Mouse (Mus musculus) heart, embryonic 14.5 days (tissue): ENCODE results near the gene Snx20. TPM values are rescaled to one million over a fixed set of nuclear protein-coding genes. Genes with fewer than 3 reads are reported as not detected.

Experiments
- ATAC-seq: fragments of 200-750 bp; cut with Nextera tagmentation; 2 replicates; pipeline ENCODE4 v1.8.0; 2017; ENCODE audit warnings: low read depth, moderate TSS enrichment; ENCODE audit not compliant: insufficient number of reproducible peaks, insufficient read depth, low FRiP score
- H3K27ac ChIP-seq, 2 experiments: fragments of 200-500 bp in 1 of 2; fragments of 300-500 bp in 1 of 2; sonication (generic) in 1 of 2; replicated peaks in 1 of 2; 2 replicates each; pipeline ENCODE4 v1.5.1; 2012 to 2014; ENCODE audit warnings: low read depth in 2 of 2, low read length in 2 of 2, control low read depth in 1 of 2, mild to moderate bottlenecking in 1 of 2, mixed read lengths in 1 of 2; ENCODE audit not compliant: control insufficient read depth in 1 of 2, insufficient read depth in 1 of 2
- H3K27me3 ChIP-seq: fragments of 300-500 bp; sonication (generic); 2 replicates; pipeline ENCODE4 v1.6.1; 2014; ENCODE audit warnings: mild to moderate bottlenecking, low read length, control low read depth; ENCODE audit not compliant: control insufficient read depth, insufficient read depth
- H3K36me3 ChIP-seq: fragments of 300-500 bp; sonication (generic); 2 replicates; pipeline ENCODE4 v1.6.1; 2014; ENCODE audit warnings: mild to moderate bottlenecking, control low read depth, low read length, mixed read lengths; ENCODE audit not compliant: control insufficient read depth, insufficient read depth
- H3K4me1 ChIP-seq, 2 experiments: fragments of 200-500 bp in 1 of 2; fragments of 300-500 bp in 1 of 2; sonication (generic) in 1 of 2; 2 replicates each; pipeline ENCODE4 v1.6.1; 2012 to 2014; ENCODE audit warnings: low read length in 2 of 2, control low read depth in 1 of 2, mixed read lengths in 1 of 2; ENCODE audit not compliant: control insufficient read depth in 2 of 2, insufficient read depth in 2 of 2
- H3K4me2 ChIP-seq: fragments of 300-500 bp; sonication (generic); 2 replicates; pipeline ENCODE4 v1.6.1; 2014; ENCODE audit warnings: mild to moderate bottlenecking, low read length
- H3K4me3 ChIP-seq, 2 experiments: fragments of 200-500 bp in 1 of 2; fragments of 300-500 bp in 1 of 2; sonication (generic) in 1 of 2; 2 replicates each; pipeline ENCODE4 v1.5.1; 2012 to 2014; ENCODE audit warnings: low read length in 2 of 2, mild to moderate bottlenecking in 2 of 2, control low read depth in 1 of 2, low read depth in 1 of 2, moderate library complexity in 1 of 2; ENCODE audit not compliant: control insufficient read depth in 1 of 2, insufficient read depth in 1 of 2
- H3K9ac ChIP-seq: fragments of 300-500 bp; sonication (generic); 2 replicates; pipeline ENCODE4 v1.6.1; 2014; ENCODE audit warnings: mild to moderate bottlenecking, low read length
- H3K9me3 ChIP-seq: fragments of 300-500 bp; sonication (generic); 2 replicates; pipeline ENCODE4 v1.6.1; 2016; ENCODE audit warnings: low read length, control low read depth; ENCODE audit not compliant: control insufficient read depth
- WGBS: fragments of 180-500 bp; shearing (Covaris S2); extraction: QIAGEN DNeasy Blood & Tissue Kit; methylation state at CpG from one replicate; pipeline ENCODE4 v1.1.7; 2014; 5-methylcytosine and 5-hydroxymethylcytosine counted together
- polyA plus RNA-seq: library from polyadenylated mRNA; unstranded; fragments of >200 nt; fragmentation: Nextera tagmentation; extraction: Ambion mirVana; gene quantifications from 2 replicates; pipeline ENCODE4 v1.2.1, GENCODE M21; 2014

Snx20 gene
- polyA plus RNA-seq, 1 experiment from 2014 or later: 1.7 TPM

GRCm38 (mm10) chr8:88637092-88638000 is 1.4 kb upstream of the Snx20 start:
- Histone ChIP-seq H3K27me3 (0 out of 2 replicates have a peak, but pooled peaks cover 4% of the 10 kb centered on the region), H3K4me2 (no peak overlapping the region), H3K27ac (no peak overlapping the region), H3K36me3 (no peaks in the 10 kb centered on the region), H3K4me1 (peaks cover 0 to 4% of the 10 kb centered on the region in 2 experiments; a peak in 1 of 4 replicates), H3K4me3 (no peak overlapping the region), H3K9ac (no peak overlapping the region), H3K9me3 (no peaks in the 10 kb centered on the region)
- ATAC-seq: no peak
- WGBS: 71% methylated on average over 9 of the region's 9 CpGs

GRCm38 (mm10) chr8:88633343-88633765 is 2.6 kb downstream of the Snx20 start:
- H3K4me1 ChIP-seq: peaks cover 0 to 4% of the 10 kb centered on the region in 2 experiments; a peak in 1 of 4 replicates
- peak overlapping the region; percentile 44 to 51; a peak in 2 of 4 replicates for H3K27ac ChIP-seq
- peak; percentile 57 for ATAC-seq
- no peaks in the 10 kb centered on the region for H3K9me3 ChIP-seq
- no peaks in the 10 kb centered on the region for H3K36me3 ChIP-seq
- peaks cover 9% of the 10 kb centered on the region; the same call in 1 of the 2 replicates for H3K27me3 ChIP-seq
- no peak overlapping the region for H3K9ac ChIP-seq
- H3K4me3 ChIP-seq: no peak overlapping the region
- H3K4me2 ChIP-seq: no peak overlapping the region
- 64% methylated on average over 7 of the region's 7 CpGs for WGBS

- H3K27me3 ChIP-seq: peaks cover 28% of the 10 kb centered on the region
- no peaks in the 10 kb centered on the region for H3K36me3 ChIP-seq
- H3K4me2 ChIP-seq: no peak overlapping the region
- no peaks in the 10 kb centered on the region for H3K9me3 ChIP-seq
- no peak overlapping the region for H3K9ac ChIP-seq
- no peak overlapping the region for H3K27ac ChIP-seq
- no peak overlapping the region for H3K4me3 ChIP-seq
- no peak for ATAC-seq
- H3K4me1 ChIP-seq: peaks cover 4 to 5% of the 10 kb centered on the region in 2 experiments; a peak in 2 of 4 replicates
These were observed 4.8 kb downstream of the Snx20 start for GRCm38 (mm10) chr8:88631081-88631480.

GRCm38 (mm10) chr8:88630225-88630624 is 5.7 kb downstream of the Snx20 start:
- H3K27ac ChIP-seq: no peak overlapping the region
- H3K9ac ChIP-seq: no peak overlapping the region
- peaks cover 36% of the 10 kb centered on the region for H3K27me3 ChIP-seq
- no peak overlapping the region for H3K4me3 ChIP-seq
- peaks cover 4 to 5% of the 10 kb centered on the region in 2 experiments; a peak in 2 of 4 replicates for H3K4me1 ChIP-seq
- WGBS: 59% methylated on average over 4 of the region's 4 CpGs
- ATAC-seq: no peak
- no peak overlapping the region for H3K4me2 ChIP-seq
- H3K9me3 ChIP-seq: no peaks in the 10 kb centered on the region
- H3K36me3 ChIP-seq: no peaks in the 10 kb centered on the region

- Histone ChIP-seq H3K4me2 (peak overlapping the region; percentile 94), H3K9ac (peak overlapping the region; percentile 76), H3K4me3 (peak overlapping the region in 1 of 2 experiments; percentile 52; a peak in 2 of 4 replicates), H3K4me1 (peaks cover under 1 to 5% of the 10 kb centered on the region in 2 experiments; a peak in 2 of 4 replicates), H3K27me3 (peaks cover 49% of the 10 kb centered on the region), H3K27ac (no peak overlapping the region), H3K36me3 (no peaks in the 10 kb centered on the region), H3K9me3 (no peaks in the 10 kb centered on the region)
- no peak for ATAC-seq
- 66% methylated on average over 14 of the region's 14 CpGs for WGBS
These were observed 7.7 kb downstream of the Snx20 start for GRCm38 (mm10) chr8:88628001-88628774.

- Histone ChIP-seq H3K4me2 (peak overlapping the region; percentile 94), H3K9ac (peak overlapping the region; percentile 76)
These were observed 8.5 kb downstream of the Snx20 start for GRCm38 (mm10) chr8:88627265-88627991.

GRCm38 (mm10) chr8:88626940-88627264 is 9.0 kb downstream of the Snx20 start:
- peak overlapping the region; percentile 76 for H3K9ac ChIP-seq
- peak overlapping the region; percentile 52 for H3K4me3 ChIP-seq
- WGBS: 11% methylated on average over 19 of the region's 19 CpGs
- H3K27ac ChIP-seq: no peak overlapping the region
- peaks cover 54% of the 10 kb centered on the region for H3K27me3 ChIP-seq
- H3K4me1 ChIP-seq: peaks cover 0 to 5% of the 10 kb centered on the region in 2 experiments; a peak in 1 of 4 replicates
- ATAC-seq: no peak
- no peaks in the 10 kb centered on the region for H3K9me3 ChIP-seq
- H3K36me3 ChIP-seq: no peaks in the 10 kb centered on the region
- H3K4me2 ChIP-seq: peak overlapping the region; percentile 94

More at GRCm38 (mm10) chr8:88627265-88627991, 8.5 kb downstream of the Snx20 start:
- H3K27ac ChIP-seq: 0 out of 4 replicates have a peak overlapping the region, but pooled peaks of 1 of the 2 experiments have one; percentile 3
- H3K4me3 ChIP-seq: peak overlapping the region; percentile 52
- H3K4me1 ChIP-seq: peaks cover 0 to 5% of the 10 kb centered on the region in 2 experiments; a peak in 1 of 4 replicates
- H3K9me3 ChIP-seq: no peaks in the 10 kb centered on the region
- H3K36me3 ChIP-seq: no peaks in the 10 kb centered on the region
- under 1% methylated on average over 100 of the region's 105 CpGs for WGBS
- H3K27me3 ChIP-seq: peaks cover 51% of the 10 kb centered on the region
- ATAC-seq: peak; percentile 67
